Mouse (Mus musculus): ENCODE measurements around the gene P2rx6.

DNA sequence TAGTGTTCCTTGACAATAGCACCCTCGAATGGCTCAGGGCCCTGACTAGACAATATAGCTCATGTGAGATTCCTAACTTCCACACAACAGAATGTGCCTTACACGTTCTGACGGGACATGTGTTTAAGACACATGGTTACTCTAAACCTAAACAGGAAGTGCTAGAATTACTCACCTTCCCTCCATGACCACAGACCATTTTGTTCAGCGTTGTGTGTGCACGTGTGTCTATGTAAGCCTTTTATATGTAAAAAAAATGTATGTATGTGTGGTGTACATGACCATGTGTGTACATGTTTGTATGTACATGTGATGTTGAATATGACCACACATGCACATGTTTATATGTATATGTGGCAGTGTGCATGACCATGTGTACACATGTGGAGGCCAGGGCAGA is 54.5 kb downstream of the P2rx6 start:
- TF ChIP-seq CTCF (IDR thresholded peaks at IDR 0.05; ENCODE audit: extremely low read depth, insufficient read length, insufficient replicate concordance, low read depth, low read length) = no peak
- no peak for TF ChIP-seq POLR2A (IDR thresholded peaks at IDR 0.05; ENCODE audit: low read depth, low read length)
